Mouse (Mus musculus): ENCODE results near the gene Phf7.

Phf7 gene

GRCm38 (mm10) chr14:31200038-31200437 is 51.1 kb downstream of the Phf7 start:
- intact Hi-C loops (cut with DNase I), result no loop called here

- intact Hi-C loops (cut with DNase I), result loop anchor here (10.0 kb wide), 1 partner anchor 175 kb away; no protein-coding TSS in a partner anchor
These were observed 51.5 kb downstream of the Phf7 start for GRCm38 (mm10) chr14:31199599-31199998.

GRCm38 (mm10) chr14:31197547-31198516 is 53.3 kb downstream of the Phf7 start:
- intact Hi-C loops (cut with DNase I), result loop anchor here (10.0 kb wide), 1 partner anchor 173 kb away; no protein-coding TSS in a partner anchor

GRCm38 (mm10) chr14:31195968-31196367 is 55.1 kb downstream of the Phf7 start:
- intact Hi-C loops (cut with DNase I), result loop anchor here (10.0 kb wide), 1 partner anchor 171 kb away; no protein-coding TSS in a partner anchor

- intact Hi-C loops (cut with DNase I), result loop anchor here (10.0 kb wide), 1 partner anchor 171 kb away; no protein-coding TSS in a partner anchor
These were observed 55.6 kb downstream of the Phf7 start for GRCm38 (mm10) chr14:31195521-31195920.

- intact Hi-C loops (cut with DNase I), result loop anchor here (10.0 kb wide), 1 partner anchor 170 kb away; no protein-coding TSS in a partner anchor
These were observed 56.1 kb downstream of the Phf7 start for GRCm38 (mm10) chr14:31194891-31195513.

- intact Hi-C loops (cut with DNase I), result loop anchor here (10.0 kb wide), 1 partner anchor 170 kb away; no protein-coding TSS in a partner anchor
These were observed 56.7 kb downstream of the Phf7 start for GRCm38 (mm10) chr14:31194441-31194840.

- intact Hi-C loops (cut with DNase I), result loop anchor here (10.0 kb wide), 1 partner anchor 169 kb away; no protein-coding TSS in a partner anchor
These were observed 57.3 kb downstream of the Phf7 start for GRCm38 (mm10) chr14:31193791-31194190.

- intact Hi-C loops (cut with DNase I), result loop anchor here (10.0 kb wide), 1 partner anchor 167 kb away; no protein-coding TSS in a partner anchor
These were observed 59.2 kb downstream of the Phf7 start for GRCm38 (mm10) chr14:31191936-31192335.

- intact Hi-C loops (cut with DNase I), result no loop called here
These were observed 61.8 kb downstream of the Phf7 start for GRCm38 (mm10) chr14:31189348-31189747.

- intact Hi-C loops (cut with DNase I), result no loop called here
These were observed 62.3 kb downstream of the Phf7 start for GRCm38 (mm10) chr14:31188771-31189181.
